Mouse (Mus musculus) CH12.LX (cell line): ENCODE data around the gene 1600012H06Rik. TPM values are rescaled to one million over a fixed set of nuclear protein-coding genes. Genes with fewer than 3 reads are reported as not detected.

ENCODE experiments used
- DNase-seq: peaks from one replicate; pipeline ENCODE4 v3.0.0-alpha.2; 2013; ENCODE audit errors: extremely low read depth
- H3K27ac ChIP-seq: 2 replicates; pipeline ENCODE4 v1.5.1; 2012; ENCODE audit warnings: low read depth, mild to moderate bottlenecking, control low read depth, moderate library complexity; ENCODE audit not compliant: insufficient read depth
- H3K27me3 ChIP-seq: replicated peaks from 2 replicates; pipeline ENCODE3; 2012; ENCODE audit warnings: inconsistent platforms
- H3K36me3 ChIP-seq, 2 experiments: replicated peaks in 1 of 2; 2 replicates each; pipeline versions ENCODE3 to v1.6.1; 2012; ENCODE audit warnings: inconsistent platforms in 1 of 2, low read length in 1 of 2, mild to moderate bottlenecking in 1 of 2, mixed read lengths in 1 of 2, moderate library complexity in 1 of 2; ENCODE audit not compliant: control insufficient read depth in 1 of 2, insufficient read depth in 1 of 2
- H3K4me1 ChIP-seq, 2 experiments: 2 replicates each; pipeline ENCODE4 v1.6.1; 2012; ENCODE audit warnings: inconsistent platforms in 1 of 2, moderate library complexity in 1 of 2; ENCODE audit not compliant: insufficient read depth in 2 of 2, control insufficient read depth in 1 of 2
- H3K4me2 ChIP-seq: 2 replicates; pipeline ENCODE4 v1.6.1; 2012; ENCODE audit warnings: low read depth, mild to moderate bottlenecking, control low read depth; ENCODE audit not compliant: poor library complexity, insufficient read depth, severe bottlenecking
- H3K4me3 ChIP-seq, 3 experiments: fragments of 150-350 bp in 1 of 3; sonication (generic) in 1 of 3; replicated peaks in 1 of 3; 2 replicates each; pipeline versions ENCODE3 to v1.5.1; 2011 to 2012; ENCODE audit warnings: low read depth in 2 of 3, low read length in 2 of 3, mild to moderate bottlenecking in 2 of 3, moderate library complexity in 2 of 3, control low read depth in 1 of 3, improper control_type of control experiment in 1 of 3, inconsistent platforms in 1 of 3, mixed read lengths in 1 of 3; ENCODE audit not compliant: poor library complexity in 1 of 3
- H3K79me2 ChIP-seq: replicated peaks from 2 replicates; pipeline ENCODE4 v1.6.1; 2012; ENCODE audit warnings: mild to moderate bottlenecking, moderate library complexity; ENCODE audit not compliant: control insufficient read depth, poor library complexity, insufficient read depth, severe bottlenecking; ENCODE audit errors: extremely low read depth
- H3K9ac ChIP-seq: 2 replicates; pipeline ENCODE4 v1.6.1; 2012; ENCODE audit warnings: low read depth, mild to moderate bottlenecking, control low read depth, moderate library complexity; ENCODE audit not compliant: insufficient read depth
- H3K9me3 ChIP-seq: replicated peaks from 2 replicates; pipeline ENCODE3; 2012; ENCODE audit warnings: low read length, inconsistent platforms, mixed read lengths
- CHD1 ChIP-seq: IDR thresholded peaks from 2 replicates; pipeline ENCODE4 v1.6.1; 2012; ENCODE audit warnings: low read depth, low read length, improper control_type of control experiment, inconsistent platforms
- CTCF ChIP-seq, 2 experiments: IDR thresholded peaks in 1 of 2; conservative IDR thresholded peaks in 1 of 2; 2 replicates each; pipeline ENCODE4 v1.5.1; 2011 to 2012; ENCODE audit warnings: low read depth in 2 of 2, low read length in 2 of 2, improper control_type of control experiment in 1 of 2, inconsistent platforms in 1 of 2, mild to moderate bottlenecking in 1 of 2, moderate library complexity in 1 of 2
- E2F4 ChIP-seq: IDR thresholded peaks from 2 replicates; pipeline ENCODE4 v1.6.1; 2011; ENCODE audit warnings: low read depth, low read length, improper control_type of control experiment; ENCODE audit not compliant: insufficient replicate concordance
- ELF1 ChIP-seq: IDR thresholded peaks from 2 replicates; pipeline ENCODE4 v1.6.1; 2014; ENCODE audit warnings: low read depth, mild to moderate bottlenecking, inconsistent platforms, low read length, improper control_type of control experiment
- ETS1 ChIP-seq: conservative IDR thresholded peaks from 2 replicates; pipeline ENCODE4 v1.6.1; 2012; ENCODE audit warnings: low read depth, mild to moderate bottlenecking, inconsistent platforms, low read length, improper control_type of control experiment, moderate library complexity
- GABPA ChIP-seq: IDR thresholded peaks from 2 replicates; pipeline ENCODE4 v1.6.1; 2012; ENCODE audit warnings: low read depth, low read length, improper control_type of control experiment, inconsistent platforms; ENCODE audit not compliant: insufficient replicate concordance
- HCFC1 ChIP-seq: IDR thresholded peaks from 2 replicates; pipeline ENCODE4 v1.6.1; 2012; ENCODE audit warnings: low read depth, mild to moderate bottlenecking, inconsistent platforms, low read length, improper control_type of control experiment
- IRF4 ChIP-seq: IDR thresholded peaks from 2 replicates; pipeline ENCODE4 v1.6.1; 2014; ENCODE audit warnings: low read depth, mild to moderate bottlenecking, inconsistent platforms, low read length, improper control_type of control experiment
- JUN ChIP-seq: IDR thresholded peaks from 2 replicates; pipeline ENCODE4 v1.6.1; 2011; ENCODE audit warnings: low read depth, mild to moderate bottlenecking, low read length, improper control_type of control experiment, moderate library complexity; ENCODE audit not compliant: insufficient read depth
- JUND ChIP-seq: conservative IDR thresholded peaks from 2 replicates; pipeline ENCODE4 v1.6.1; 2011; ENCODE audit warnings: low read depth, low read length, improper control_type of control experiment
- KAT2A ChIP-seq: IDR thresholded peaks from 2 replicates; pipeline ENCODE4 v1.6.1; 2012; ENCODE audit warnings: low read length, improper control_type of control experiment, inconsistent platforms; ENCODE audit not compliant: insufficient replicate concordance
- MAFK ChIP-seq: IDR thresholded peaks from 2 replicates; pipeline ENCODE4 v1.6.1; 2011; ENCODE audit warnings: low read length, improper control_type of control experiment; ENCODE audit not compliant: insufficient replicate concordance
- MAX ChIP-seq: IDR thresholded peaks from 2 replicates; pipeline ENCODE4 v1.6.1; 2011; ENCODE audit warnings: low read length, improper control_type of control experiment
- MAZ ChIP-seq: IDR thresholded peaks from 2 replicates; pipeline ENCODE4 v1.6.1; 2012; ENCODE audit warnings: low read depth, mild to moderate bottlenecking, inconsistent platforms, low read length, improper control_type of control experiment, moderate library complexity
- MEF2A ChIP-seq: IDR thresholded peaks from 2 replicates; pipeline ENCODE4 v1.6.1; 2014; ENCODE audit warnings: low read depth, mild to moderate bottlenecking, inconsistent platforms, low read length, improper control_type of control experiment, borderline replicate concordance
- MYC ChIP-seq: IDR thresholded peaks from 2 replicates; pipeline ENCODE4 v1.6.1; 2011; ENCODE audit warnings: low read depth, mild to moderate bottlenecking, improper control_type of control experiment, low read length
- NELFE ChIP-seq: IDR thresholded peaks from 2 replicates; pipeline ENCODE4 v1.6.1; 2011; ENCODE audit warnings: low read depth, low read length, improper control_type of control experiment
- NRF1 ChIP-seq: IDR thresholded peaks from 2 replicates; pipeline ENCODE4 v1.6.1; 2014; ENCODE audit warnings: low read depth, mild to moderate bottlenecking, inconsistent platforms, low read length, improper control_type of control experiment, moderate library complexity
- PAX5 ChIP-seq: IDR thresholded peaks from 2 replicates; pipeline ENCODE4 v1.6.1; 2012; ENCODE audit warnings: low read length, inconsistent platforms, mixed read lengths
- POLR2A ChIP-seq: IDR thresholded peaks from 2 replicates; pipeline ENCODE4 v1.6.1; 2011; ENCODE audit warnings: low read depth, mild to moderate bottlenecking, improper control_type of control experiment, low read length
- RCOR1 ChIP-seq: conservative IDR thresholded peaks from 2 replicates; pipeline ENCODE4 v1.6.1; 2012; ENCODE audit warnings: low read depth, mild to moderate bottlenecking, inconsistent platforms, low read length, improper control_type of control experiment
- SMC3 ChIP-seq: IDR thresholded peaks from 2 replicates; pipeline ENCODE4 v1.6.1; 2011; ENCODE audit warnings: low read depth, low read length, improper control_type of control experiment
- TBP ChIP-seq: conservative IDR thresholded peaks from 2 replicates; pipeline ENCODE4 v1.6.1; 2011; ENCODE audit warnings: low read depth, low read length, improper control_type of control experiment
- USF1 ChIP-seq: IDR thresholded peaks from 2 replicates; pipeline ENCODE4 v1.6.1; 2014; ENCODE audit warnings: low read depth, mild to moderate bottlenecking, inconsistent platforms, low read length, improper control_type of control experiment
- ZC3H11A ChIP-seq: IDR thresholded peaks from 2 replicates; pipeline ENCODE4 v1.6.1; 2012; ENCODE audit warnings: low read depth, mild to moderate bottlenecking, inconsistent platforms, low read length, improper control_type of control experiment
- ZKSCAN1 ChIP-seq: IDR thresholded peaks from 2 replicates; pipeline ENCODE4 v1.6.1; 2012; ENCODE audit warnings: low read depth, inconsistent platforms, low read length, improper control_type of control experiment, borderline replicate concordance
- ZMIZ1 ChIP-seq: IDR thresholded peaks from 2 replicates; pipeline ENCODE4 v1.6.1; 2012; ENCODE audit warnings: low read depth, mild to moderate bottlenecking, inconsistent platforms, low read length, improper control_type of control experiment
- dilution Hi-C: fragments of 300-500 bp; cut with MboI; formaldehyde crosslinking; loops from 2 replicates; pipeline ENCODE4 v1.14.3; 2020; ENCODE audit warnings: low sequenced_read_pairs; ENCODE audit not compliant: extremely low pct_unique_long_range_greater_than_20kb, extremely low pct_ligation_motif_present
- in situ Hi-C: fragments of 300-500 bp; cut with MboI; formaldehyde crosslinking; loops from 3 replicates; pipeline ENCODE4 v1.14.3; 2019; ENCODE audit warnings: low sequenced_read_pairs, low pct_ligation_motif_present, low pct_unique_long_range_greater_than_20kb, mixed read lengths
- polyA plus RNA-seq: library from polyadenylated mRNA; unstranded; fragments of >175 nt; gene quantifications from 2 replicates; pipeline ENCODE4 v1.2.1, GENCODE M21; 2012; ENCODE audit warnings: low read depth; ENCODE audit not compliant: insufficient read length
- total RNA-seq, 2 experiments: library from RNA; depleted of rRNA; stranded (reverse); fragments of 300-350 nt in 1 of 2; fragments of >200 nt in 1 of 2; gene quantifications; 2 replicates each; pipeline ENCODE4 v1.2.3; 2012 to 2014

1600012H06Rik gene
- total and polyA plus RNA-seq, 3 experiments: 5.4 to 12.4 (median 10.6) TPM

GRCm38 (mm10) chr17:14909331-14909730 lies 33.7 kb upstream of the 1600012H06Rik start:
- H3K27ac ChIP-seq: no peak overlapping the region
- no peak overlapping the region for H3K4me2 ChIP-seq
- no peaks in the 10 kb centered on the region for H3K79me2 ChIP-seq
- dilution Hi-C loops (no loop called here), in situ Hi-C loops (loop anchor here (25.0 kb wide), 1 partner anchor 622 kb away; the partner anchor contains the start of gene Smoc2)
- H3K9me3 ChIP-seq: no peaks in the 10 kb centered on the region
- H3K4me3 ChIP-seq: no peak overlapping the region
- H3K4me1 ChIP-seq: peaks cover 0 to 11% of the 10 kb centered on the region in 2 experiments; a peak in 2 of 4 replicates
- H3K27me3 ChIP-seq: no peaks in the 10 kb centered on the region
- H3K9ac ChIP-seq: no peak overlapping the region
- DNase-seq: no peak
- TF ChIP-seq ETS1 (no peak), CTCF (conservative IDR thresholded peaks at IDR 0.05 in 1 of 2, IDR thresholded peaks at IDR 0.05 in 1 of 2; ENCODE audit: low read depth in 2 of 2, low read length in 2 of 2) (no peak), ZMIZ1 (no peak), IRF4 (no peak), GABPA (no peak), NELFE (no peak), TBP (no peak), HCFC1 (no peak), KAT2A (no peak), ELF1 (no peak), MAZ (no peak), ZKSCAN1 (no peak), POLR2A (no peak), NRF1 (no peak), CHD1 (no peak), RCOR1 (no peak), MAFK (no peak)
- peaks cover 0 to 1% of the 10 kb centered on the region in 2 experiments for H3K36me3 ChIP-seq

- H3K9me3 ChIP-seq: no peaks in the 10 kb centered on the region
- no peak for TF ChIP-seq MYC
- TF ChIP-seq TBP: no peak
- TF ChIP-seq NRF1: no peak
- no peak for TF ChIP-seq E2F4
- no peak for TF ChIP-seq POLR2A
- no peak for TF ChIP-seq MEF2A
- TF ChIP-seq USF1: no peak
- TF ChIP-seq KAT2A: no peak
- no peak for TF ChIP-seq JUND
- no peak for TF ChIP-seq CHD1
- no peak for TF ChIP-seq SMC3
- no peak for TF ChIP-seq MAZ
- TF ChIP-seq PAX5: no peak
- TF ChIP-seq MAFK: no peak
- TF ChIP-seq CTCF (conservative IDR thresholded peaks at IDR 0.05 in 1 of 2, IDR thresholded peaks at IDR 0.05 in 1 of 2; ENCODE audit: low read depth in 2 of 2, low read length in 2 of 2): no peak
- no peak for TF ChIP-seq MAX
- TF ChIP-seq GABPA: no peak
- TF ChIP-seq ZC3H11A: no peak
- no peak for TF ChIP-seq ELF1
- TF ChIP-seq JUN: no peak
- TF ChIP-seq, all 38 proteins: peak for 0
- H3K36me3 ChIP-seq: peaks cover 0 to 4% of the 10 kb centered on the region in 2 experiments
- in situ Hi-C loops (loop anchor here (25.0 kb wide), 1 partner anchor 623 kb away; the partner anchor contains the start of gene Smoc2), dilution Hi-C loops (no loop called here)
- DNase-seq: no peak
- H3K9ac ChIP-seq: no peak overlapping the region
- H3K4me3 ChIP-seq: no peak overlapping the region
- H3K4me2 ChIP-seq: no peak overlapping the region
- H3K27ac ChIP-seq: no peak overlapping the region
- peaks cover 0 to 7% of the 10 kb centered on the region in 2 experiments; a peak in 2 of 4 replicates for H3K4me1 ChIP-seq
- no peaks in the 10 kb centered on the region for H3K79me2 ChIP-seq
- H3K27me3 ChIP-seq: no peaks in the 10 kb centered on the region
Observed at GRCm38 (mm10) chr17:14910771-14911170, 32.2 kb upstream of the 1600012H06Rik start.
